Mouse (Mus musculus) mature B cell (primary cell): ENCODE measurements around the gene Lmln.
"Not testable (repeated sequence)": the region's sequence is repeated elsewhere in the genome, so short reads cannot be mapped to it uniquely, and the experiment has no call there.

Experiments used
- in situ Hi-C: fragments of 300-500 bp; cut with MboI; formaldehyde crosslinking; loops from 2 replicates; pipeline ENCODE4 v1.14.3; 2019

Lmln gene

GRCm38 (mm10) chr16:33058033-33058432 is 4.3 kb upstream of the Lmln start:
- in situ Hi-C loops: no loop called here

- in situ Hi-C loops: not testable (repeated sequence)
Measured at GRCm38 (mm10) chr16:33058656-33059055, 3.7 kb upstream of the Lmln start.

- in situ Hi-C loops: no loop called here
Measured at GRCm38 (mm10) chr16:33059471-33059870, 2.9 kb upstream of the Lmln start.

- in situ Hi-C loops: no loop called here
Measured at GRCm38 (mm10) chr16:33060926-33061325, 1.4 kb upstream of the Lmln start.

GRCm38 (mm10) chr16:33061400-33061799 is 921 bp upstream of the Lmln start:
- in situ Hi-C loops: no loop called here

- in situ Hi-C loops: no loop called here
Measured at GRCm38 (mm10) chr16:33062682-33063131, 386 bp downstream of the Lmln start.

- in situ Hi-C loops: no loop called here
Measured at GRCm38 (mm10) chr16:33063267-33063666, 946 bp downstream of the Lmln start.

GRCm38 (mm10) chr16:33064636-33065035 is 2.3 kb downstream of the Lmln start:
- in situ Hi-C loops: no loop called here

- in situ Hi-C loops: no loop called here
Measured at GRCm38 (mm10) chr16:33070928-33071327, 8.6 kb downstream of the Lmln start.

- in situ Hi-C loops: no loop called here
Measured at GRCm38 (mm10) chr16:33072871-33073557, 10.7 kb downstream of the Lmln start.

- in situ Hi-C loops: no loop called here
Measured at GRCm38 (mm10) chr16:33074967-33075366, 12.6 kb downstream of the Lmln start.

GRCm38 (mm10) chr16:33076078-33076477 is 13.8 kb downstream of the Lmln start:
- in situ Hi-C loops: no loop called here

- in situ Hi-C loops: no loop called here
Measured at GRCm38 (mm10) chr16:33077069-33077627, 14.8 kb downstream of the Lmln start.

- in situ Hi-C loops: no loop called here
Measured at GRCm38 (mm10) chr16:33080063-33080462, 17.7 kb downstream of the Lmln start.

GRCm38 (mm10) chr16:33082951-33083350 is 20.6 kb downstream of the Lmln start:
- in situ Hi-C loops: no loop called here

GRCm38 (mm10) chr16:33083996-33084395 is 21.7 kb downstream of the Lmln start:
- in situ Hi-C loops: no loop called here

- in situ Hi-C loops: no loop called here
Measured at GRCm38 (mm10) chr16:33085666-33086065, 23.3 kb downstream of the Lmln start.

GRCm38 (mm10) chr16:33113726-33114125 is 51.4 kb downstream of the Lmln start:
- in situ Hi-C loops: no loop called here

GRCm38 (mm10) chr16:33123373-33123772 is 61.1 kb downstream of the Lmln start:
- in situ Hi-C loops: no loop called here

- in situ Hi-C loops: no loop called here
Measured at GRCm38 (mm10) chr16:33123938-33124820, 61.9 kb downstream of the Lmln start.

- in situ Hi-C loops: no loop called here
Measured at GRCm38 (mm10) chr16:33127052-33127451, 64.7 kb downstream of the Lmln start.

GRCm38 (mm10) chr16:33130731-33131130 is 68.4 kb downstream of the Lmln start:
- in situ Hi-C loops: no loop called here

- in situ Hi-C loops: no loop called here
Measured at GRCm38 (mm10) chr16:33133186-33133585, 70.9 kb downstream of the Lmln start.
